In the genomic region with DNA sequence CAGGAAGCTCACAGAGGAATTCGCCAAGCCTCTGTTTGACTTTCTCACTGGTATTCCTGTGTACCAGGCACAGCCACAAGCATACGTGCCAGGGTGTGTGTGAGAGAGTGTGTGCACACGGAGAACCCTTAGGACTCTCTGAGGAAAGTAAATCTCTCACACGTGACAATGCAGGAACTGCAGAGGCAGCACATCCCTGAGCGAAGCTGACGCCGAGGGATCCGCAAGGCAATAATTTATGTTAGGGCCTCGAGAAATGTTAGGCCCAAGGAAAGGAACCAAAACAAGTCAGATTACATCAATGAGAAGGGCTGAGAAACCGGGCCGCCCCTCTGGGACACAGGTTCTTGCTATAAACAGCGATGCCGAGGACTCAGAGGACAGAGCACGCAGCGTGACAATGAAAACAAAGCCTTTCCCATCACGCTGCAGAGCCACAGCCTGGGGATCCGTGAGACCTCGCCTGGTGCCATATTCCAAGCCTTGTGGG, we compare ENCODE assay signal across 8 mouse cellular contexts.
DNase-seq lines count a peak whose midpoint lies in the region; ATAC-seq and TF ChIP-seq lines count a peak whose summit lies in the region.

No protein-coding gene starts in this region.

- H3K9me3 ChIP-seq in intestine, embryonic 14.5 days (ENCODE audit: control insufficient read depth, low read length) = no peaks in the 10 kb centered on the region
- no peaks in the 10 kb centered on the region for H3K9me3 ChIP-seq in intestine, postnatal 0 days (ENCODE audit: control insufficient read depth)
- H3K9me3 ChIP-seq in embryonic facial prominence, embryonic 14.5 days (ENCODE audit: control insufficient read depth, low read length) = no peaks in the 10 kb centered on the region
- H3K9me3 ChIP-seq in neural tube, embryonic 11.5 days (ENCODE audit: control insufficient read depth, low read length) = no peaks in the 10 kb centered on the region

- H3K27me3 ChIP-seq in intestine, embryonic 14.5 days (replicated peaks; ENCODE audit: control insufficient read depth, insufficient read depth, low read length) = no peaks in the 10 kb centered on the region
- no peaks in the 10 kb centered on the region for H3K27me3 ChIP-seq in intestine, postnatal 0 days (replicated peaks; ENCODE audit: control insufficient read depth, insufficient read depth, low read length)
- no peaks in the 10 kb centered on the region for H3K27me3 ChIP-seq in embryonic facial prominence, embryonic 14.5 days (replicated peaks; ENCODE audit: control insufficient read depth, insufficient read depth, low read length)
- H3K27me3 ChIP-seq in neural tube, embryonic 11.5 days (ENCODE audit: control insufficient read depth, insufficient read depth, low read length) = no peaks in the 10 kb centered on the region

- peak; percentile 66 for DNase-seq in intestine, embryonic 14.5 days (ENCODE audit: low spot score)
- peak; percentile 49 for DNase-seq in embryonic facial prominence, embryonic 14.5 days (ENCODE audit: low spot score)
- peak; percentile 38 for DNase-seq in kidney, postnatal 10 days
- DNase-seq in neural tube, embryonic 11.5 days (ENCODE audit: low spot score) = peak; percentile 48
- DNase-seq in adrenal gland, postnatal 36 days = no peak
- no peak for DNase-seq in heart, adult 9 months (ENCODE audit: low spot score in 2 of 2)

- H3K4me1 ChIP-seq in intestine, embryonic 14.5 days (replicated peaks; ENCODE audit: control insufficient read depth, insufficient read depth, low read length) = peaks cover 24% of the 10 kb centered on the region
- no peaks in the 10 kb centered on the region; the same call in 1 of the 2 replicates for H3K4me1 ChIP-seq in intestine, postnatal 0 days (replicated peaks; ENCODE audit: control insufficient read depth, insufficient read depth, low read length)
- H3K4me1 ChIP-seq in embryonic facial prominence, embryonic 14.5 days (ENCODE audit: control insufficient read depth, insufficient read depth, low read length) = peaks cover 28% of the 10 kb centered on the region
- peaks cover 12% of the 10 kb centered on the region for H3K4me1 ChIP-seq in neural tube, embryonic 11.5 days (ENCODE audit: control insufficient read depth, insufficient read depth, low read length)

- no peak overlapping the region for H3K9ac ChIP-seq in intestine, embryonic 14.5 days (ENCODE audit: low read length)
- H3K9ac ChIP-seq in intestine, postnatal 0 days (ENCODE audit: low read depth, low read length) = no peak overlapping the region
- peak overlapping the region; percentile 41 for H3K9ac ChIP-seq in embryonic facial prominence, embryonic 14.5 days (ENCODE audit: low read depth, low read length)
- peak overlapping the region; percentile 48 for H3K9ac ChIP-seq in neural tube, embryonic 11.5 days (ENCODE audit: low read length)

- 27% methylated on average over 18 of the region's 18 CpGs for WGBS in intestine, embryonic 14.5 days
- WGBS in intestine, postnatal 0 days = 50% methylated on average over 18 of the region's 18 CpGs
- 34% methylated on average over 18 of the region's 18 CpGs for WGBS in embryonic facial prominence, embryonic 14.5 days
- WGBS in neural tube, embryonic 11.5 days = 25% methylated on average over 18 of the region's 18 CpGs

- no peak overlapping the region for H3K4me3 ChIP-seq in intestine, embryonic 14.5 days (ENCODE audit: low read depth, low read length)
- H3K4me3 ChIP-seq in intestine, postnatal 0 days (ENCODE audit: low read depth, low read length) = no peak overlapping the region
- H3K4me3 ChIP-seq in embryonic facial prominence, embryonic 14.5 days (ENCODE audit: low read depth, low read length) = no peak overlapping the region
- H3K4me3 ChIP-seq in neural tube, embryonic 11.5 days (ENCODE audit: low read depth, low read length) = no peak overlapping the region

- peak overlapping the region; percentile 35 for H3K4me2 ChIP-seq in intestine, embryonic 14.5 days (ENCODE audit: low read length)
- no peak overlapping the region for H3K4me2 ChIP-seq in intestine, postnatal 0 days (replicated peaks; ENCODE audit: low read depth)
- no peak overlapping the region for H3K4me2 ChIP-seq in embryonic facial prominence, embryonic 14.5 days (ENCODE audit: low read depth, low read length)
- peak overlapping the region; percentile 30; the same call in 1 of the 2 replicates for H3K4me2 ChIP-seq in neural tube, embryonic 11.5 days (ENCODE audit: low read depth)

- peak; percentile 67; the same call in 1 of the 2 replicates for ATAC-seq in intestine, embryonic 14.5 days (replicated peaks; ENCODE audit: low FRiP score, low TSS enrichment, low read depth)
- no peak for ATAC-seq in intestine, postnatal 0 days
- peak; percentile 72 for ATAC-seq in embryonic facial prominence, embryonic 14.5 days (ENCODE audit: low read depth)
- no peak for ATAC-seq in neural tube, embryonic 11.5 days (ENCODE audit: insufficient read depth, low FRiP score, low TSS enrichment)
- no peak for ATAC-seq in cerebellum, adult (ENCODE audit: insufficient number of reproducible peaks, low FRiP score, low TSS enrichment)

- peak overlapping the region; percentile 47; the same call in 1 of the 2 replicates for H3K27ac ChIP-seq in intestine, embryonic 14.5 days (ENCODE audit: low read depth)
- no peak overlapping the region for H3K27ac ChIP-seq in intestine, postnatal 0 days (ENCODE audit: low read depth, low read length)
- H3K27ac ChIP-seq in embryonic facial prominence, embryonic 14.5 days (replicated peaks; ENCODE audit: low read depth, low read length) = peak overlapping the region; percentile 61; the same call in 1 of the 2 replicates
- peak overlapping the region; percentile 70 for H3K27ac ChIP-seq in neural tube, embryonic 11.5 days (ENCODE audit: low read depth, low read length)

- no peaks in the 10 kb centered on the region for H3K36me3 ChIP-seq in intestine, embryonic 14.5 days (ENCODE audit: control insufficient read depth, insufficient read depth, low read length)
- H3K36me3 ChIP-seq in intestine, postnatal 0 days (ENCODE audit: control insufficient read depth, insufficient read depth) = no peaks in the 10 kb centered on the region
- H3K36me3 ChIP-seq in embryonic facial prominence, embryonic 14.5 days (ENCODE audit: control insufficient read depth, insufficient read depth, low read length) = no peaks in the 10 kb centered on the region
- no peaks in the 10 kb centered on the region for H3K36me3 ChIP-seq in neural tube, embryonic 11.5 days (ENCODE audit: control insufficient read depth, insufficient read depth, low read length)

- no peak for TF ChIP-seq CTCF in intestine, postnatal 0 days (IDR thresholded peaks at IDR 0.05; ENCODE audit: low read depth)

Comparison
In these comparisons a context has a peak if more than half of its experiments do, and no peak if none do; other contexts are left out.
1. ATAC-seq: peak in intestine, embryonic 14.5 days (single experiment) and embryonic facial prominence, embryonic 14.5 days (single experiment); none in intestine, postnatal 0 days (single experiment), neural tube, embryonic 11.5 days (single experiment) and cerebellum, adult (single experiment).
2. H3K4me2 ChIP-seq: peak in intestine, embryonic 14.5 days (single experiment) and neural tube, embryonic 11.5 days (single experiment); none in intestine, postnatal 0 days (single experiment) and embryonic facial prominence, embryonic 14.5 days (single experiment).
3. DNase-seq: peak in intestine, embryonic 14.5 days (single experiment), embryonic facial prominence, embryonic 14.5 days (single experiment), kidney, postnatal 10 days (single experiment) and neural tube, embryonic 11.5 days (single experiment); none in adrenal gland, postnatal 36 days (0 of 2) and heart, adult 9 months (0 of 2).
4. H3K9ac ChIP-seq: peak in embryonic facial prominence, embryonic 14.5 days (single experiment) and neural tube, embryonic 11.5 days (single experiment); none in intestine, embryonic 14.5 days (single experiment) and intestine, postnatal 0 days (single experiment).